Mouse (Mus musculus) heart, embryonic 10.5 days (tissue): ENCODE data around the gene Selenoo. TPM values are rescaled to one million over a fixed set of nuclear protein-coding genes. Genes with fewer than 3 reads are reported as not detected.
A peak's percentile ranks its signal among the peaks of the same experiment; 100 is the strongest.

Source experiments
- DNase-seq: peaks from one replicate; pipeline ENCODE4 v3.0.0-alpha.2; 2017; ENCODE audit warnings: low spot score
- H3K27ac ChIP-seq: fragments of 300-500 bp; sonication (generic); 2 replicates; pipeline ENCODE4 v1.5.1; 2016; ENCODE audit warnings: mild to moderate bottlenecking
- H3K27me3 ChIP-seq: fragments of 300-500 bp; sonication (generic); 2 replicates; pipeline ENCODE4 v1.6.1; 2016; ENCODE audit warnings: mild to moderate bottlenecking; ENCODE audit not compliant: poor library complexity, insufficient read depth, severe bottlenecking
- H3K36me3 ChIP-seq: fragments of 300-500 bp; sonication (generic); 2 replicates; pipeline ENCODE4 v1.6.1; 2016; ENCODE audit warnings: mild to moderate bottlenecking, moderate library complexity
- H3K4me1 ChIP-seq: fragments of 300-500 bp; sonication (generic); 2 replicates; pipeline ENCODE4 v1.6.1; 2016; ENCODE audit warnings: mild to moderate bottlenecking
- H3K4me3 ChIP-seq: fragments of 300-500 bp; sonication (generic); 2 replicates; pipeline ENCODE4 v1.5.1; 2016; ENCODE audit warnings: mild to moderate bottlenecking, moderate library complexity
- H3K9me3 ChIP-seq: fragments of 300-500 bp; sonication (generic); 2 replicates; pipeline ENCODE4 v1.6.1; 2016; ENCODE audit warnings: mild to moderate bottlenecking, moderate library complexity
- WGBS: fragments of 180-500 bp; shearing (Covaris S2); methylation state at CpG from one replicate; pipeline ENCODE4 v1.1.7; 2016; 5-methylcytosine and 5-hydroxymethylcytosine counted together
- polyA plus RNA-seq: library from polyadenylated mRNA; unstranded; fragments of >200 nt; fragmentation: Nextera tagmentation; extraction: Ambion mirVana; gene quantifications from 2 replicates; pipeline ENCODE4 v1.2.1, GENCODE M21; 2016

Selenoo gene
- polyA plus RNA-seq, 1 experiment from 2014 or later: 11.8 TPM

DNA sequence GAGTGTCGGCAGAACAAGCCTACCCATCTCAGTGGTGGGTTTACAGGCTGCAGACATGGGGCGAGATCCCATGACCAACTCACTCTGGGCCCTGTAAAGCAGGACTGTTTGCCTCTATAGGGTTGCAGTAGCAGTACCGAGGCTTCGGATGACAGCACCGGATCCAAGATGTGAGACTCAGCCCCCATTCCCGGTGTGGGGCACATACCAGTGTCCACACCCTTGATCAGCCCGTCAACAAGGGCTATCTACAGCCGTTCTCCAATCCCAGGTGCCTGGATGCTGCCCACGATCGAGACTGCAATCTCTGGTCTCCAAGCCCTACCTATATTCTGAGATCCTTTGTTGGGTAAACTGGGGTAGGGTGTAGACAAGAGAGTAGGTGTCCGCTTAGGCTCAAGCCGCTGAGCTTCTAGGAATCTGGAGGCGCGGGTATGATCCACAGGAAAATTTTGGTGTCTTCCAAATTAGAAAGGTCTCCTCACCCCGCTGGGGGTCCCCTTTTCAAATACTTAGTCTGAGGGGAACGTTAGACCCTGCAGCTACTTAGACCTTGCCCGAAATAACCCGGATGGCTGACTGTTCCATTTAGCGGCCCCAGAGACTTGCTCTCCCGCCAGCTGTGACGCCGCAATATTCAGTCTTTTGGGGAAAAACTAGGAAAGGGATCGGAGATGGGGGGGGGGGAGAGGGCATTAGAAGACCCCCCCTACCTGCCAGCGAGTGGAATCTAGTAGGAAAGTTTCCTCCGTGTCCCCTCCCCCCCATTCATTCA lies 59.8 kb downstream of the Selenoo start:
- Histone ChIP-seq H3K27ac (peak overlapping the region; percentile 81), H3K9me3 (no peaks in the 10 kb centered on the region), H3K4me3 (peak overlapping the region; percentile 84), H3K27me3 (peaks cover 68% of the 10 kb centered on the region), H3K36me3 (peaks cover 5% of the 10 kb centered on the region), H3K4me1 (peaks cover 40% of the 10 kb centered on the region)
- no peak for DNase-seq
- WGBS: 9% methylated on average over 25 of the region's 25 CpGs

DNA sequence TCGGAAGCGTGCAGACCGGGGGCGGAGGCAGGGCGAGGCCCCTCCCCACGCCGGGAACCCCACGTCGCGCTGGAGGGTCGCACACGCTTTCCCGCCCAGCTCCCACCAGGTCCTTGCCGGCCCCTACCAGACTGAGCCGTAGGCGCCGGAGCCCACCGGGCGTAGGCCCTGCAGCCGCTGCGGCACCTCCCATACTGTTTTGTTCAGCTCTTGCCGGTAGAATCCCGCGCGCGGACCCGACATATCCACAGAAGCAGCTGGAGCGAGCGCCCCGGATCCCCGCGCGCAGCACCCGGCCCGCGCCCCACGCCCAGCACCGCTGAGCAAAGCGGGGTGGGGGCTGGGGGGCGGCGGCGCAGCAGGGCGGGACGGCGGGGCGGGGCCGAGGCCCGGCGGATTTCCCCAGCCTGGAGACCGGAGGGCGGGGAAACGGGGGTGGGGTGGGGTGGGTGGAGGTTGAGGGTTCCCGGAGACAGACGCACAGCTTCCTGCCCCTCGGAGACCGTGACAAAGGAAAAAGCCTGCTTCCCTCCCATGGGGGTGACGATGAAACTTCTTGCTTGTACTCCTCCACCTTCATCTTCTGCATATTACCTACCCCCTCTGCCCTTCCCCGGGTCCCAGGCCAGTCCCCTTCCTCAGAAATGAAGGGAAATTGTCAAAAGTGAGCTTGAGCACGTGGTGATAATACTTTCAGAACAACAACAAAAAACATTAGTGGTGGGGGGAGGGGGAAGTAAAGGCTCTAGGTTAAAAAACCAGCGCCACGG lies 60.6 kb downstream of the Selenoo start, which contains the start of gene Mapk11:
TSS of gene Mapk11 (minus strand) at position 358 of the 770 bp plus-strand sequence.
- peaks cover 61% of the 10 kb centered on the region for H3K27me3 ChIP-seq
- H3K36me3 ChIP-seq: peaks cover 12% of the 10 kb centered on the region
- peak within 1 kb of the TSS; percentile 84 for H3K4me3 ChIP-seq
- H3K27ac ChIP-seq: peak within 1 kb of the TSS; percentile 81
- no peaks in the 10 kb centered on the region for H3K9me3 ChIP-seq
- peaks cover 40% of the 10 kb centered on the region for H3K4me1 ChIP-seq
- WGBS: 1% methylated on average over 61 of the region's 61 CpGs
- no peak for DNase-seq

Other genes with a start within 250 kb of the Selenoo start
- gene Pim3, start 226.9 kb upstream of the Selenoo start, polyA plus RNA-seq: 68.1 and 73.7 TPM in 2 replicates
- gene Ttll8, start 134.7 kb upstream of the Selenoo start, polyA plus RNA-seq: not detected in 2 replicates
- not detected in 2 replicates for gene Mlc1, start 110.1 kb upstream of the Selenoo start, polyA plus RNA-seq
- 45.0 and 85.0 TPM in 2 replicates for gene Mov10l1, start 106.2 kb upstream of the Selenoo start, polyA plus RNA-seq
- 1.8 and 1.9 TPM in 2 replicates for gene Panx2, start 29.4 kb upstream of the Selenoo start, polyA plus RNA-seq
- 63.0 and 67.6 TPM in 2 replicates for gene Trabd, start 14.0 kb upstream of the Selenoo start, polyA plus RNA-seq
- 15.4 and 17.1 TPM in 2 replicates for gene Tubgcp6, start 34.0 kb downstream of the Selenoo start, polyA plus RNA-seq
- gene Hdac10, start 39.6 kb downstream of the Selenoo start, polyA plus RNA-seq: 18.5 and 19.0 TPM in 2 replicates
- 25.4 and 26.4 TPM in 2 replicates for gene Mapk12, start 51.6 kb downstream of the Selenoo start, polyA plus RNA-seq
- gene Mapk11, start 60.5 kb downstream of the Selenoo start, polyA plus RNA-seq: 4.2 and 4.8 TPM in 2 replicates
- 106 and 117 TPM in 2 replicates for gene Plxnb2, start 91.7 kb downstream of the Selenoo start, polyA plus RNA-seq
- 23.1 and 23.5 TPM in 2 replicates for gene Dennd6b, start 107.4 kb downstream of the Selenoo start, polyA plus RNA-seq
- 12.4 and 23.5 TPM in 2 replicates for gene Ppp6r2, start 122.5 kb downstream of the Selenoo start, polyA plus RNA-seq
- 53.3 and 57.2 TPM in 2 replicates for gene Sbf1, start 226.2 kb downstream of the Selenoo start, polyA plus RNA-seq
- gene Adm2, start 233.6 kb downstream of the Selenoo start, polyA plus RNA-seq: 0.39 and 0.65 TPM in 2 replicates
- not detected in 2 replicates for gene Miox, start 245.3 kb downstream of the Selenoo start, polyA plus RNA-seq